Mouse (Mus musculus) limb, embryonic 12.5 days (tissue): Measurements from ENCODE around the gene Fam180a. TPM values are rescaled to one million over a fixed set of nuclear protein-coding genes. Genes with fewer than 3 reads are reported as not detected.

ENCODE experiments used
- polyA plus RNA-seq: library from polyadenylated mRNA; unstranded; fragments of >200 nt; fragmentation: Nextera tagmentation; extraction: Ambion mirVana; gene quantifications from 2 replicates; pipeline ENCODE4 v1.2.1, GENCODE M21; 2016

The Fam180a gene
- polyA plus RNA-seq, 1 experiment from 2014 or later: not detected

Other genes with a start within 250 kb of the Fam180a start
- 26.6 and 29.1 TPM in 2 replicates for gene Cnot4, start 192.4 kb downstream of the Fam180a start, polyA plus RNA-seq
- 47.3 and 51.3 TPM in 2 replicates for gene Nup205, start 148.7 kb downstream of the Fam180a start, polyA plus RNA-seq
- gene Slc13a4, start 18.0 kb downstream of the Fam180a start, polyA plus RNA-seq: 0.14 and 0.21 TPM in 2 replicates
- gene Mtpn, start 213.7 kb upstream of the Fam180a start, polyA plus RNA-seq: 149 and 159 TPM in 2 replicates